Mouse (Mus musculus) heart, adult 2 months (tissue): ENCODE data around the gene Got2.

ENCODE experiments used
- CTCF ChIP-seq: fragments of 200-600 bp; IDR thresholded peaks from 2 replicates; pipeline ENCODE4 v1.8.1; 2022; ENCODE audit warnings: antibody characterized with exemption, mild to moderate bottlenecking, moderate library complexity
- POLR2A ChIP-seq: fragments of 200-500 bp; IDR thresholded peaks from 2 replicates; pipeline ENCODE4 v1.6.1; 2011; ENCODE audit warnings: mild to moderate bottlenecking, low read depth, low read length, control low read depth; ENCODE audit not compliant: insufficient read depth

GRCm38 (mm10) chr8:95901864-95902263, 13.5 kb upstream of the Got2 start:
- TF ChIP-seq POLR2A = no peak
- no peak for TF ChIP-seq CTCF
